Mouse (Mus musculus) layer of hippocampus, postnatal 36 days (tissue): ENCODE data around the gene Tet2. TPM values are rescaled to one million over a fixed set of nuclear protein-coding genes. Genes with fewer than 3 reads are reported as not detected.

Source experiments
- DNase-seq, 2 experiments: peaks; one replicate each; pipeline ENCODE4 v3.0.0; 2022
- total RNA-seq, 2 experiments: library from RNA; stranded (reverse); gene quantifications; 2 replicates each; pipeline ENCODE4 v1.2.3; 2021

The Tet2 gene
- total RNA-seq, 2 experiments from 2014 or later: 42.4 to 46.6 TPM

DNA sequence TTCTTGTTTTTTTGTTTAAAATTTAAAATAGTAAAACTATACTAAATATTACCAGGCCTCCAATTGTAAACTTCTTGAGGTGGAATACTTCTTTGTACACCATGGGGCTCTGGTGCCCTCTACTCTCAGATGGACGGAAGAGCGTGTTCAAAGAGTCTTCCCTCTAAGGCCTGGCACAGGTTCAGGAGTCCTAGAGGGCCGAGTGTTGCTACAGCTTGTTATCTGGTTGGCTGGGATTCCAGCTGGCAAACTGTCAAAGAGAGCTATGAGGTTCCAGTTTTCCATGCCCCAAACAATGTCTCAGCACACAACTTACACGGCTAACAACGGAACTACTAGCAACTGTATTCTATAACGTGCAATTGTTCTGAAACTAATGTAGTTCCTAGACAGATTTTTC lies 28.8 kb downstream of the Tet2 start:
- DNase-seq: no peak

GRCm38 (mm10) chr3:133515204-133515969 lies 29.6 kb downstream of the Tet2 start:
- DNase-seq: no peak

GRCm38 (mm10) chr3:133514290-133514689 lies 30.6 kb downstream of the Tet2 start:
- DNase-seq: no peak

DNA sequence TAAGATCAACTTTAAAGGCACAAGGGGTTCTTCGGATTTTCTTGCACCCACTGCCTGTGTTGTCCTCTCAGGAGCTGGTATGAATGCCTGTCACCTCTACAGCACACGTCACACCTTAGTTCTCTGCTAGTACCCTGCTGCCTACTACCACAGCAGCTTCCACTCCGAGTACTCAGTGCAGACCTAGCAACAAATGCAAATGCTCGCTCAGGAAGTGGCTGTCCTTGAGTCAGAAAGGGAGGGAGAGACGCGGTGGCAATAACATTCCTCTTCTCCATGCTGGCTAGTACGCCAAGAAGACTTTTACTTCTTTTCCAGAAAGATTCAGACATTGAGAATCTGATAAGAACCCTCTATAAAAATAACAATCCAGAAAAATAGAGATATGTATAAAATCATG lies 31.5 kb downstream of the Tet2 start:
- DNase-seq: no peak

DNA sequence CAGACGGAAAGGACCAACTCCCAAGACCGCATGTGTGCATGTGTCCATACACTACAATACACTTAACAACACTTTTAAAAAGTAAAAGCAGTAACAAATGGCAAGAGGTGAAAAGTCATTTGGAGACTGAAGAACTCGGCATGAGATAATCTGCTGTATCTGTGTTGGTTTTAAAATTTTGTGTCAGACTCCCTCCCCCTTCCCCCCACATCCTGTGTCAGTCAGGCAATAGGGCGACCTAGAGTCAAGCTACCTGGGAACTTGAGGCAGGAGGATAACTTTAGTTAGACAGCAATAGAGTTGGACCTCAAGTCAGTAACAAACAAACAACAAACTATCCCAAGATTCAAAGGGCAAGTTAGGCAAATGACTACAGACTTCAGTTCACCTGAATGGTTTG lies 34.6 kb downstream of the Tet2 start:
- no peak for DNase-seq

- no peak for DNase-seq
Observed at GRCm38 (mm10) chr3:133509796-133510195, 35.1 kb downstream of the Tet2 start.

DNA sequence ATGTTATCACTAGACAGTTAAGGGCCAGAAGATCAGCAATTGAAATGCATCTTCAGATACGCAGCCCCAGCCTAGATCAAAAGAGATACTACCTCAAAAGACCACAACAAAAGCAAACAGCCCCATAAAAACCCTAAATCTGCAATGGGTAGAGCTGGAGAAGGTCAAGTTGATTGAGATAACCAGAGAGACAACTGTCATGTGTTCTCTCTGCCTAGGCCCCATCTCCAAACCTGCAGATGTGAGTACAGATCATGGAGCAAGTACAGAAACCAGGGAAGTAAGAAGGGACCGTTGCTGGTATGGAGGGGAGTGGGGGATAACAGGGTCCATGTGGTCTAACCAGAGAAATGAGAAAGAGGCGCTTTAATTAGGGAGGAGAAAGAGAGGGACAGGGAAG lies 36.1 kb downstream of the Tet2 start:
- DNase-seq: no peak

DNA sequence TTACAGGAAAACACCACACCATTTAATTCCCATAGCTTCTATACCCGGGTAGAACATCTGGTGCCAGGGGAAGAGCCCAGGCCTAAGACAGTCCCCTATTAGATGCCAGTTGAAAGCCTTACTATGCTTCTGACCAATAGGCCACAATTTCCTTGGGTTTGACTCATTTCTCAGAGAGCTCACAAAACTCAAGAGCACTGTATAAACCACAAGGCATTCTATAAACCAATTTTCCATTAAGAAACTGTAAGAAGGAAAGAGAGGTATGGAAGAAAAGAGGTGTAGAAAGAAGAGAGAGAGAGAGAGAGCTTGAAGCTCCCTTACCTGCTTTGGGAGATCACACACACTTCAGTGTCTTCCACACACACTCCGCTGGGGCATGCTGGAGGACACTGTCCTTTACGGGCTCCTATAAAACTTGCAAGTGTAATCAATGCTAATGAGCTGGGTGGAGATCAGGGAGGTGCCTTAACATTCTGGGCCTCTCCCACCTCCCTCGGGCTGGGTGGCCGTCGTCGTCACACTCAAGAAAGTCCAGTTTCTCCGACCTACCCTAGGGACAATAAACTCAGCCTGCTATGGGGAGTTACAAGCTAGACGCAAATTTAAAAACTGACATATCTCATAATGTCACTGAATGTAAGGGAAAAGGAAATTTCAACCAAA lies 38.5 kb downstream of the Tet2 start:
- no peak for DNase-seq

DNA sequence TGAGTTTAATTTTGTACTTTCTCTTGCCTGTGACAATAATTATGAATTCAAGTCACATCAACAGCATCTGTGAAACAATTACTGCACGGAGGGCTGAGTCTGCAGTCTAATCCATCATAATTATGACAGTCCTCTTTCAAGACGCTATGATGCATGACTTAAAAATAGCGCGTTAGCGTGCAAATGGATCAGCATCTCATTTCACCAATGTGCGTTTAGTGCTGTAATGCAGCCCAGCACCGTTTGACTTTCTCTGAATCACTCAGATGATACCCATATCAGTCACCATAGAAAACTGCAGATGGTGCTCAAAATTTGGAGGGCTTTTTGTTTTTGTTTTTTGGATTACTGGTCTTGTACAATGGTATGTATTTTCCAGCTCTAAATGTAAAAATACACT lies 48.0 kb downstream of the Tet2 start:
- no peak for DNase-seq

GRCm38 (mm10) chr3:133491370-133491769 lies 53.6 kb downstream of the Tet2 start:
- DNase-seq: no peak

- no peak for DNase-seq
Observed at GRCm38 (mm10) chr3:133488022-133488725, 56.8 kb downstream of the Tet2 start.

DNA sequence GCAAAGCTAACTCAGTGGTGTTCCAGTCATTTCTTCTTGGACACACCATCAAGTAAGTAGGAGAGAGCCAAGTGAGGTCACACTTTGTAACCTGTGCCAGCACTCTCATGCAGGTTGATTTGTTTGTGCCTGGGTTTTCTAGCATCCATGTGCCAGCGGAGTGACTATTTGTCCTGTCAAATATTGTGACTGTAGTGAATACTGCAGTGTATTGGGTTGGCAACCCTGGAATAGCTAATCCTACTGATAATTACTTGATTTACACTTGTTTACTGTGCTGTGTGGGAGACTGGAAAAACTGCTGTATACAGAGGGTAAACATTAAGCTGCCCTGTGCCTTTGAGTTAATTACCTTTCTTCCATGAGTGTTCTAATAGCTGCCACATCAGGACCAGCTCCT lies 62.1 kb downstream of the Tet2 start:
- no peak for DNase-seq

GRCm38 (mm10) chr3:133478987-133479386 lies 66.0 kb downstream of the Tet2 start:
- no peak for DNase-seq

GRCm38 (mm10) chr3:133473781-133474180 lies 71.2 kb downstream of the Tet2 start:
- peak in 1 of 2 experiments; percentile 33 for DNase-seq

- DNase-seq: no peak
Observed at GRCm38 (mm10) chr3:133471101-133471500, 73.8 kb downstream of the Tet2 start.

DNA sequence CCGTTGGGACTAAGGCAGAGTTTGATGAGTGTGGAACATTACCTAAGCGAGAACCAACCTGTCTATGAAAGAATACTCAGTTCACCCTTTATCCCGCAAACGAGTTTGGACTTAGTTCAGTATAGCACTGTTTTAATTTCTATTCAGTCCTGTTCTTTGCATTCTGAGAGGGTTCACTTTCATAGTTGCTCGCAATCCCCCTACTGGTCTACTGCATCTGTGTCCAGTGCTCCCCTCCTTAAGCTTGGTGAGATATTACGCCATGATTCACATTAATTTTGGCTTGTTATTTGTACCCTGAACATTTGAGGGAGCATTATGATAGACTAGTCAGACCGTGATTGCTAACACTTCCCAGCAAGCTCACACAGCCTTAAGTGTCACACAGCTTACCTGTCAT lies 76.1 kb downstream of the Tet2 start:
- DNase-seq: no peak

DNA sequence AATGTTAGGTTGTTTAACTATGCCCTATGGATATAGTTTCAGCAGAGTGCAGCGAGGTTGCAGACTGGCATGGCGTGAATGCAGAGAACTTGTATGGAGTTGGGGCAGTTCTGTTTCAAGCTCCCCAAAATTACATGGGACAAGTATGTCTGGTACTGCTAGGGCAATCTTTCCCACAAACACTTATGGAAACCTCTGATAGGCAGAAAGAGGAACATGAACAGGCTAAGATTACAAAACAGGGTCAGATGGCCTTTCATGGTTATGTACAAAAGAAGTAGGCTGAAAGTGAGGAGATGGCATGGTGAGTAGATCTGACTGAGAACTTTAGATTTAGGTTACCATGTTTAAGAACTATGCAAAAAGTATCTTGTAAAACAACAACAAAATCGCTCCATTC lies 81.7 kb downstream of the Tet2 start:
- no peak for DNase-seq

GRCm38 (mm10) chr3:133462485-133462884 lies 82.5 kb downstream of the Tet2 start:
- DNase-seq: no peak

DNA sequence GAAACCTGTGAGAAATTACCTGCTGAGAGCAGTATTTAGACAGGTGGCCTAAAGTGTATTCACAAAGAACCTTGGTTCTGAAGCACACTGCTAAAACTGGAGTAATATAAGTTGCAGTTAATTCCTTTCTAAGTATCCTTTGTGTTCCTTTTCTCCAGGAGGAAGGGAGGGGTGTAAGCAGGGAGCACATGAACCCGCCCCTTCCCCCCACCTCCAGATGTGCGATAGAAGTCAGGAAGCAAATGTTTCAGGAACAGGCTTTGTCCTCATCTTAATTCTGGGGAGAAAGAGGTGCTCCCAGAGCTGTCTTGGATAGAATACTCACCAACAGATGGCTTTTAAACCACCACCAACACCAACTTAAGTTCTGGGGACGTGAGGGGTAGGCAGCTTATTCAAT lies 82.9 kb downstream of the Tet2 start:
- DNase-seq: no peak

GRCm38 (mm10) chr3:133459174-133459573 lies 85.8 kb downstream of the Tet2 start:
- no peak for DNase-seq

- DNase-seq: no peak
Observed at GRCm38 (mm10) chr3:133453896-133454295, 91.0 kb downstream of the Tet2 start.

GRCm38 (mm10) chr3:133436919-133437320 lies 108.0 kb downstream of the Tet2 start:
- no peak for DNase-seq

DNA sequence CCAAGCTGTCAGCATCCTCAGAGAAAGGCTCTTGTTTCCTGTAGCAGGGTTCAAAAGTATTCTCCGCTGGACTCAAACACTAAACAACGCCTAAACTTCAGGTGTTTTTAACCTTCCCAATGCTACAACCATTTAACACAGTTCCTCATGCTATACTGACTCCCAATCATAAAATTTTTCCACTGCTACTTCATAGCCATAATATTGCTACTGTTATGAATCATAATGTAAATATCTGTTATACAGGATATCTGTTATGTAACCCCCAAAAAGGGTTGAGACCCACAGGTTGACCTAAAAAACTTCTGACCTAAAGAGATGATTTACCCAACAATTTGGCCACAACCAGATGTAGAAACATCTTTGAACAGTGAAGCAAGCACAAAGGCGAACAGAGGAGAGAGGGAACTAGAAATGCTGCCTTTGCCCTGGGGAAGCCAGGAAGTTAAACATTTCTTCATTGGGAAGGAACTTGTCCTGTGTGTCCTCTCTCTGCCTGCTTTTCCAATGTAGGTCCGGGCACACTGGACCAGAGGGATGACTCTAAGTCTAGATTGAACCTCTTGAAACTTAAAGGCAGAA lies 108.6 kb downstream of the Tet2 start:
- no peak for DNase-seq
